Mouse (Mus musculus): ENCODE measurements around the gene Cyp4f39.
"Not testable (repeated sequence)": the region's sequence is repeated elsewhere in the genome, so short reads cannot be mapped to it uniquely, and the experiment has no call there.

The Cyp4f39 gene

DNA sequence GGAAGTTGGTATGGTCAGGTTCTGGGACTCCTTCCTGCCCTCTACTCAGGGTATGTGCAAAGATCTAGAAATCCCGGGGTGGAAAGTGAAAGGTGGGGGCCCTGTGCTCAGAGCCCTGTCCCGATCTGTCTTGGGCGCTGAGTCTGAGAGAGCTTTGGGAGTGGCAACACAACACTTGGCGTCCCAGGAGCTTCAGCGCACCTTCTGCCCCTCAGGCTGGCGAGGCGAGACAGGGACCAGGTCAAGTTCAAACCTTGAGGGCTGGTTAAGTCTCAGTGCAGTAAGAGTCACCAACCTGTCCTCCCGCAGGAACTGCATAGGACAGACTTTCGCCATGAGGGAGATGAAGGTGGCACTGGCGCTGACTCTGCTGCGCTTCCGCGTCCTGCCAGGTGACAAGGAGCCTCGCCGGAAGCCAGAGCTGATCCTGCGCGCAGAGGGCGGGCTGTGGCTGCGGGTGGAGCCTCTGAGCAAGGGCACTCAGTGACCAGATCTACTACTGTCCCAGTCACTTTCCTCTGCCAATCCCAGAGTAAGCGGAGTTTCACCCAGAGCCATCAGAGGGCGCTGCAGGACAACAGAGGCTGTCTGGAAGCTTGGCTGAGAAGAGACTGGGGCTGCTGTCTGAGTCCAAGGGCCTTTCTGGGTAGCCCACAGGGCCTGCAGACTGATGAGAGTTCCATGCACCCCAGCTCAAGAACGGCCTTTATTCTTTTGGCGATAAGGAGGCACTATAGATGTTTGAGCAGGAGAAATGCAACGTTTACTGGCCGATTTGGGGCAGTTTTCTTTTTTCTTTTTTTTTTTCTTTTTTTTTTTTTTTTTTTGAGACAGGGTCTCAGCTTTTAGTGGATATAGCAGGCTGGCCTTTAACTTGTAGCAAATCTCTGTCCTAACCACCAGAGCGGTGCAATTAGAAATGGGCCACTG lies 76.2 kb downstream of the Cyp4f39 start:
- peak; percentile 89 for DNase-seq (ENCODE audit: extremely low spot score, low spot score)

DNA sequence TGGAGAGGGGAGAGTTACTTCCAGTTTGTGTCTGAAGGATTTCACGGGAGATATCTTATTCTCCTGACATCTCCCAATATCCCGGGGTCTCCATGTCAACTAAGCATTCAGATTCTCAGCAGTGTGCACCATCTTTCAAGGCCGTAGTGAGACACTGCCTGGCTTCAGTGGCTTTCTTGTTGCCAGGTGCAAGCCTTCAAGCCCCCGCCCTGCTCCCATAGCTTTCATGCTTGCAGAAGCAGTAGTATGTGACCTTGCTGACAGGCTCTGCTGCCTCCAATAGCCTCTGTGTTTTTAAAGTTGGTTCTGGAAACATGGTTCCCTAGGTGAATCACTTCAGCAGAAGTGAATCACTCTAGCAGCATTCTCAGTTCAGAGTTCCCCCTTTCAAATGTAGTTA lies 79.8 kb downstream of the Cyp4f39 start:
- not testable (repeated sequence) for DNase-seq (ENCODE audit: extremely low spot score, low spot score)

DNA sequence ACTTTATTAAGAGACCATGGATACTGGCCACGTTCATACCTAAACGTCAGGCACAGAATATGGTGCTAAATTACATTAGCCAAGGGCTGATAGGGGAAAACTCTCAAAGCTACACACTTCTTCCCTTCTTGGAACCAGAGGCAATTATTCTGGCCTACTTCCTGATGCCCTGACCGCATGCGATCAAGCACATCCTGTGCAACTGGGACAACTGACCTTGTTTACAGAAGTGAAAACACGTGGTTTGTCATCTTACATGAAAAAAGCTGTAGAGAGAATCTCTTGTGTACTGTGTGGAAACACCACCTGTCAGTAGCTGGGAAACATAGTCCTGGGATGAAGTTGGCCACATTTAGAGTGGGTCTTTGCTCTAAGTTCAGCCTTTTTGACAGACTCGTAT lies 81.5 kb downstream of the Cyp4f39 start:
- no peak for DNase-seq (ENCODE audit: extremely low spot score, low spot score)

DNA sequence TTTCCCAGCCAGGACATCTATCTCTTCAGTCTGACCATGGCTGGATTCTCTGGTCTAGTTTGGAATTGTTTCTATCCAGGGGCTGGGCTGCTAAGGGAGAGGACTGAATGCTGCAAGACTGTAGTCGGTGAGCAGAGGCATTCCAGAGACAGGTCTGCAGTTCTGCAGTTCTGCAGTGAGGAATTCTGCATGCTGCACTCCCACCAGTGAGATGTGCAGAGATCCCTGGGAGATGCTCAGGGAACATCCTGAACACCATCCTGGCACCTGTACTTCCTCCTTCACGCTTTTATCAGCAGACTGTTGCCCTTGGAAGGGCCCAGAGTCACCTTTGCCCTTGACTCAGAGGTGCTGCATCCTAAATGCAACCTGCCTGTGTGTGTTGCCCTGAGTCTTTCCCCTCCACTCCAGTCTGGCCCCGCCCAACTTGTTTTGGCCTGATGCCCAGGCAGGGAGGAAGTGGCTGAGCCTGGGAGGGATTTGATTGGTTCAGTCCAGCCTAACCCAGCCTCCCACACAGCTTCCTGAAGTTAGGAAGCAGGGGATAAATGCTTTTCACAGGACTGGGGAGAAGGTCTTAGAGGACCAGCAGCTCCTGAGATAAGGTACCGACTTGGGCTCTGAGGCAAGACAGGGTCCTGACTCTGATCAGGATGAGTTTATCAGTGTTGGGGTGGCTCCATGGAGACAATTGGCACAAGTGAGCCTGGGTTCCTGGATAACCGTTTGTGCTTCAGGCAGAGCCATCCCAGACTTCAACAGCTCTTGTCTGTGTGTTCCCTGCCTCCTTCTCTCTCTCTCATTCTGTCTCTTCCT lies 83.7 kb downstream of the Cyp4f39 start, which contains the start of gene Cyp4f16:
Gene Cyp4f16, plus strand, starts transcription at position 508 of the 816 bp plus-strand sequence.
- peak; percentile 42 for DNase-seq (ENCODE audit: extremely low spot score, low spot score)

DNA sequence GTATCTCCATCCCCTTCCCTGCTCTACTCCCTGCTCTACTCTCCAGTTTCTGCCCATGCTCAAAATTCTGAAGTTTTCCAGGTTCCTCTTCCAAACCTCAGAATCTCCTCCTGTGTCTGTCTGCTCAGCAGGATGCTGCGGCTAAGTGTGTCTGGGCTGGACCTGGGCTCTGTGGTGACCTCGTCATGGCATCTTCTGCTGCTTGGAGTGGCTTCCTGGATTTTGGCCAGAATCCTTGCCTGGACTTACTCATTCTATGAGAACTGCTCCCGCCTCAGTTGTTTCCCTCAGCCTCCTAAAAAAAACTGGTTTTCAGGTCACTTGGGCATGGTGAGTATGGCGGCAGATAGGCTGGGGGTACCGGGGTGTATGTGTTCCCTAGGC lies 84.3 kb downstream of the Cyp4f39 start:
- DNase-seq (ENCODE audit: extremely low spot score, low spot score) = no peak

All from neural tube, embryonic 10.5 days (tissue).